In the genomic region with DNA sequence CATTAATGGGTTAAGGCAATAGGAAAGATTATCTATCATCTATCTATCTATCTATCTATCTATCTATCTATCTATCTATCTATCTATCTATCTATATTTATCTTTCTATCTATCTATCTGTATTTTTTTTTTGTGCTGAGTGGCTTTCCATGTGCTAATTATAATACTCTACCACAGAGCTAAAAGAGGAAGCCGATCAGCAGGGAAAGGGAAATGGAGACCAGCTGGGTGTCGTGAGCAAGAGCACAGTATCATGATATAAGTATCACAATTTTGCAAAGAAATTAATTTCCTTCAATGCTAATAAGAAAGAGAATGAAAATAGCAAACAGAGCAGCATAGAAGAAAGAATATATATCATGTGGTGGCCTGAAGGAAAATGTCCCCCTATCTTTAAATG, we compare ENCODE assay signal across 33 mouse cellular contexts.
"Had no signal": no experiment of that assay in that cellular context is flagged by ENCODE, and none has a peak within 500 bp of the region (broad histone marks: within the 10 kb centered on the region; RNA-seq: fewer than 3 reads in every experiment).

No protein-coding gene starts in this region.

- H3K36me3 ChIP-seq: limb, embryonic 10.5 days; limb, embryonic 12.5 days; limb, embryonic 13.5 days; limb, embryonic 15.5 days; liver, embryonic 12.5 days; liver, embryonic 13.5 days; liver, embryonic 15.5 days; lung, embryonic 15.5 days; midbrain, embryonic 10.5 days; midbrain, embryonic 12.5 days; midbrain, embryonic 13.5 days; midbrain, embryonic 15.5 days; neural tube, embryonic 12.5 days; neural tube, embryonic 13.5 days had no signal

- H3K27ac ChIP-seq: limb, embryonic 10.5 days; limb, embryonic 12.5 days; limb, embryonic 13.5 days; limb, embryonic 15.5 days; liver, embryonic 12.5 days; liver, embryonic 13.5 days; liver, embryonic 14.5 days; liver, embryonic 15.5 days; lung, embryonic 15.5 days; macrophage; midbrain, embryonic 10.5 days; midbrain, embryonic 12.5 days; midbrain, embryonic 13.5 days; midbrain, embryonic 15.5 days; neural tube, embryonic 12.5 days; neural tube, embryonic 13.5 days had no signal

- H3K4me3 ChIP-seq: limb, embryonic 10.5 days; limb, embryonic 12.5 days; limb, embryonic 13.5 days; limb, embryonic 15.5 days; liver, embryonic 12.5 days; liver, embryonic 13.5 days; liver, embryonic 15.5 days; lung, embryonic 15.5 days; megakaryocyte, embryonic 14.5 days; midbrain, embryonic 10.5 days; midbrain, embryonic 12.5 days; midbrain, embryonic 13.5 days; midbrain, embryonic 15.5 days; myocyte; neural tube, embryonic 12.5 days; neural tube, embryonic 13.5 days had no signal

- H3K27me3 ChIP-seq: limb, embryonic 12.5 days; limb, embryonic 13.5 days; limb, embryonic 15.5 days; liver, embryonic 12.5 days; liver, embryonic 13.5 days; liver, embryonic 15.5 days; lung, embryonic 15.5 days; megakaryocyte, embryonic 14.5 days; midbrain, embryonic 12.5 days; midbrain, embryonic 13.5 days; midbrain, embryonic 15.5 days; neural tube, embryonic 12.5 days; neural tube, embryonic 13.5 days had no signal

- ATAC-seq: liver, embryonic 12.5 days; liver, postnatal 0 days; lung, postnatal 0 days; midbrain, embryonic 13.5 days; midbrain, embryonic 15.5 days; midbrain, embryonic 16.5 days had no signal

- DNase-seq: left cerebral cortex, postnatal 4 days; liver; liver, embryonic 13.5 days; liver, postnatal 0 days; lung, adult 18-20 months; lung, adult 2 months; lung, embryonic 14.5 days; lung, postnatal 10 days; lung, postnatal 14 days; lung, postnatal 36 days; lung, postnatal 4 days; midbrain, embryonic 14.5 days had no signal

- H3K4me1 ChIP-seq: limb, embryonic 12.5 days; limb, embryonic 13.5 days; limb, embryonic 15.5 days; liver, embryonic 12.5 days; liver, embryonic 13.5 days; liver, embryonic 15.5 days; lung, embryonic 15.5 days; megakaryocyte, embryonic 14.5 days; midbrain, embryonic 10.5 days; midbrain, embryonic 12.5 days; midbrain, embryonic 13.5 days; midbrain, embryonic 15.5 days; neural tube, embryonic 12.5 days; neural tube, embryonic 13.5 days had no signal

- H3K9me3 ChIP-seq: limb, embryonic 10.5 days; limb, embryonic 12.5 days; limb, embryonic 13.5 days; limb, embryonic 15.5 days; liver, embryonic 12.5 days; liver, embryonic 13.5 days; liver, embryonic 15.5 days; lung, embryonic 15.5 days; megakaryocyte, embryonic 14.5 days; midbrain, embryonic 10.5 days; midbrain, embryonic 12.5 days; midbrain, embryonic 13.5 days; midbrain, embryonic 15.5 days; neural tube, embryonic 12.5 days; neural tube, embryonic 13.5 days had no signal

- H3K9ac ChIP-seq: limb, embryonic 12.5 days; limb, embryonic 13.5 days; limb, embryonic 15.5 days; liver, embryonic 12.5 days; liver, embryonic 13.5 days; liver, embryonic 14.5 days; liver, embryonic 15.5 days; liver, postnatal 0 days; lung, embryonic 14.5 days; lung, embryonic 15.5 days; midbrain, embryonic 12.5 days; midbrain, embryonic 13.5 days; midbrain, embryonic 15.5 days; neural tube, embryonic 12.5 days; neural tube, embryonic 13.5 days had no signal

- H3K4me2 ChIP-seq: limb, embryonic 12.5 days; limb, embryonic 13.5 days; limb, embryonic 15.5 days; liver, embryonic 11.5 days; liver, embryonic 12.5 days; liver, embryonic 13.5 days; liver, embryonic 15.5 days; lung, embryonic 14.5 days; lung, embryonic 15.5 days; midbrain, embryonic 11.5 days; midbrain, embryonic 12.5 days; midbrain, embryonic 13.5 days; midbrain, embryonic 15.5 days; neural tube, embryonic 12.5 days; neural tube, embryonic 13.5 days had no signal
